Mouse (Mus musculus): ENCODE results near the gene Spib. TPM values are rescaled to one million over a fixed set of nuclear protein-coding genes. Genes with fewer than 3 reads are reported as not detected.

Spib gene
- polyA plus RNA-seq, 1 experiment = 0.19 TPM

GRCm38 (mm10) chr7:44482836-44483435 is 48.9 kb downstream of the Spib start:
- no peak for DNase-seq (ENCODE audit: low read depth)
- TF ChIP-seq POLR2A (IDR thresholded peaks at IDR 0.05; ENCODE audit: borderline replicate concordance, extremely low read depth, insufficient read depth, insufficient read length, poor library complexity, severe bottlenecking) (no peak), CTCF (IDR thresholded peaks at IDR 0.05; ENCODE audit: borderline replicate concordance, extremely low read depth, insufficient read depth, insufficient read length) (no peak)

Other genes with a start within 250 kb of the Spib start
- 3.2 and 3.6 TPM in 2 replicates for gene Clec11a, start 225.2 kb downstream of the Spib start, polyA plus RNA-seq (2012; rRNA removed)
- 17.2 and 63.1 TPM in 2 replicates for gene Shank1, start 221.8 kb downstream of the Spib start, polyA plus RNA-seq (2012; rRNA removed)
- 35.5 and 41.6 TPM in 2 replicates for gene Syt3, start 148.0 kb downstream of the Spib start, polyA plus RNA-seq (2012; rRNA removed)
- 3.0 and 4.1 TPM in 2 replicates for gene 1700008O03Rik, start 146.3 kb downstream of the Spib start, polyA plus RNA-seq (2012; rRNA removed)
- gene Lrrc4b, start 103.1 kb downstream of the Spib start, polyA plus RNA-seq (2012; rRNA removed) = 302 and 372 TPM in 2 replicates
- gene Aspdh, start 66.7 kb downstream of the Spib start, polyA plus RNA-seq (2012; rRNA removed) = 29.8 and 30.6 TPM in 2 replicates
- gene Josd2, start 64.1 kb downstream of the Spib start, polyA plus RNA-seq (2012; rRNA removed) = 70.6 and 118 TPM in 2 replicates
- gene Emc10, start 35.5 kb downstream of the Spib start, polyA plus RNA-seq (2012; rRNA removed) = 218 and 287 TPM in 2 replicates
- 31.7 and 47.3 TPM in 2 replicates for gene Fam71e1, start 35.5 kb downstream of the Spib start, polyA plus RNA-seq (2012; rRNA removed)
- gene Mybpc2, start 7.4 kb downstream of the Spib start, polyA plus RNA-seq (2012; rRNA removed) = not detected in 2 replicates
- gene Pold1, start 16.8 kb upstream of the Spib start, polyA plus RNA-seq (2012; rRNA removed) = 38.4 and 70.1 TPM in 2 replicates
- gene Nr1h2, start 21.9 kb upstream of the Spib start, polyA plus RNA-seq (2012; rRNA removed) = 79.7 and 96.8 TPM in 2 replicates
- gene Napsa, start 40.3 kb upstream of the Spib start, polyA plus RNA-seq (2012; rRNA removed) = 0.16 and 0.42 TPM in 2 replicates
- 16.6 and 27.2 TPM in 2 replicates for gene Kcnc3, start 58.6 kb upstream of the Spib start, polyA plus RNA-seq (2012; rRNA removed)
- gene Myh14, start 138.8 kb upstream of the Spib start, polyA plus RNA-seq (2012; rRNA removed) = 0.72 and 1.8 TPM in 2 replicates
- gene Izumo2, start 176.7 kb upstream of the Spib start, polyA plus RNA-seq (2012; rRNA removed) = not detected in 2 replicates
- gene Vrk3, start 216.3 kb upstream of the Spib start, polyA plus RNA-seq (2012; rRNA removed) = 31.1 and 45.0 TPM in 2 replicates
- gene Zfp473, start 219.0 kb upstream of the Spib start, polyA plus RNA-seq (2012; rRNA removed) = 1.0 and 1.1 TPM in 2 replicates